Mouse (Mus musculus) erythroblast, embryonic 14.5 days (primary cell): ENCODE measurements at regions not wholly inside any gene's neighbourhood (a gene's known extent, or its start where the extent isn't known, plus 50 kb on each side); places are given as distances from the start of the nearest gene placed in this dataset.

Experiments
- H3K27me3 ChIP-seq: 2 replicates; pipeline ENCODE4 v1.6.1; 2012; ENCODE audit warnings: inconsistent platforms; ENCODE audit not compliant: control insufficient read depth
- H3K36me3 ChIP-seq: 2 replicates; pipeline ENCODE4 v1.6.1; 2012; ENCODE audit warnings: mild to moderate bottlenecking, inconsistent platforms; ENCODE audit not compliant: control insufficient read depth
- H3K4me1 ChIP-seq: 2 replicates; pipeline ENCODE4 v1.6.1; 2012; ENCODE audit warnings: inconsistent platforms; ENCODE audit not compliant: control insufficient read depth
- H3K4me3 ChIP-seq: replicated peaks from 2 replicates; pipeline ENCODE3; 2012; ENCODE audit warnings: moderate library complexity, mild to moderate bottlenecking, inconsistent platforms
- H3K9me3 ChIP-seq: 2 replicates; pipeline ENCODE4 v1.6.1; 2012; ENCODE audit warnings: low read length, inconsistent platforms, mixed read lengths; ENCODE audit not compliant: control insufficient read depth
- GATA1 ChIP-seq: IDR thresholded peaks from 2 replicates; pipeline ENCODE4 v1.6.1; 2012; ENCODE audit warnings: low read length, inconsistent platforms, mixed read lengths
- TAL1 ChIP-seq: IDR thresholded peaks from 3 replicates; pipeline ENCODE4 v1.6.1; 2012; ENCODE audit warnings: low read length, inconsistent platforms, mixed read lengths

- Histone ChIP-seq H3K4me1 (no peaks in the 10 kb centered on the region), H3K9me3 (no peaks in the 10 kb centered on the region), H3K4me3 (no peak overlapping the region), H3K27me3 (no peaks in the 10 kb centered on the region), H3K36me3 (no peaks in the 10 kb centered on the region)
- TF ChIP-seq GATA1 (no peak), TAL1 (no peak)
These were observed 412.0 kb downstream of the Btg1 start for GRCm38 (mm10) chr10:97028776-97029175.

- no peaks in the 10 kb centered on the region for H3K27me3 ChIP-seq
- no peaks in the 10 kb centered on the region for H3K4me1 ChIP-seq
- H3K4me3 ChIP-seq: no peak overlapping the region
- peaks cover 2% of the 10 kb centered on the region; the same call in 1 of the 2 replicates for H3K9me3 ChIP-seq
- no peaks in the 10 kb centered on the region for H3K36me3 ChIP-seq
- TF ChIP-seq GATA1 (no peak), TAL1 (no peak)
These were observed 414.2 kb downstream of the Btg1 start for GRCm38 (mm10) chr10:97030996-97031395.

GRCm38 (mm10) chr10:97035371-97035786, 418.6 kb downstream of the Btg1 start:
- no peaks in the 10 kb centered on the region for H3K36me3 ChIP-seq
- H3K4me1 ChIP-seq: no peaks in the 10 kb centered on the region
- TF ChIP-seq TAL1 (no peak), GATA1 (no peak)
- H3K9me3 ChIP-seq: peaks cover 2% of the 10 kb centered on the region; the same call in 1 of the 2 replicates
- no peak overlapping the region for H3K4me3 ChIP-seq
- H3K27me3 ChIP-seq: no peaks in the 10 kb centered on the region

- TF ChIP-seq TAL1 (no peak), GATA1 (no peak)
- H3K9me3 ChIP-seq: peaks cover 2% of the 10 kb centered on the region; the same call in 1 of the 2 replicates
- no peaks in the 10 kb centered on the region for H3K36me3 ChIP-seq
- no peaks in the 10 kb centered on the region for H3K27me3 ChIP-seq
- H3K4me3 ChIP-seq: no peak overlapping the region
- no peaks in the 10 kb centered on the region for H3K4me1 ChIP-seq
These were observed 421.2 kb downstream of the Btg1 start for GRCm38 (mm10) chr10:97038025-97038424.

- TF ChIP-seq GATA1: no peak
- no peaks in the 10 kb centered on the region for H3K27me3 ChIP-seq
- no peak overlapping the region for H3K4me3 ChIP-seq
- H3K4me1 ChIP-seq: no peaks in the 10 kb centered on the region
- H3K36me3 ChIP-seq: no peaks in the 10 kb centered on the region
- no peaks in the 10 kb centered on the region for H3K9me3 ChIP-seq
These were observed 430.8 kb downstream of the Btg1 start for GRCm38 (mm10) chr10:97047566-97047965.

GRCm38 (mm10) chr10:97047996-97048395, 431.2 kb downstream of the Btg1 start:
- no peaks in the 10 kb centered on the region for H3K9me3 ChIP-seq
- H3K36me3 ChIP-seq: no peaks in the 10 kb centered on the region
- no peak for TF ChIP-seq GATA1
- TF ChIP-seq TAL1: no peak
- no peak overlapping the region for H3K4me3 ChIP-seq
- H3K4me1 ChIP-seq: no peaks in the 10 kb centered on the region
- H3K27me3 ChIP-seq: no peaks in the 10 kb centered on the region

- TF ChIP-seq GATA1 (no peak), TAL1 (no peak)
- Histone ChIP-seq H3K36me3 (no peaks in the 10 kb centered on the region), H3K27me3 (no peaks in the 10 kb centered on the region), H3K9me3 (no peaks in the 10 kb centered on the region; the same call in 1 of the 2 replicates), H3K4me1 (no peaks in the 10 kb centered on the region), H3K4me3 (no peak overlapping the region)
These were observed 424.9 kb upstream of the Dcn start for GRCm38 (mm10) chr10:97054472-97054871.

- Histone ChIP-seq H3K27me3 (no peaks in the 10 kb centered on the region), H3K4me1 (no peaks in the 10 kb centered on the region), H3K9me3 (peaks cover 2% of the 10 kb centered on the region; the same call in 1 of the 2 replicates), H3K36me3 (no peaks in the 10 kb centered on the region), H3K4me3 (no peak overlapping the region)
- TF ChIP-seq TAL1 (no peak), GATA1 (no peak)
These were observed 417.4 kb upstream of the Dcn start for GRCm38 (mm10) chr10:97061961-97062360.

GRCm38 (mm10) chr10:97064546-97064945, 414.9 kb upstream of the Dcn start:
- Histone ChIP-seq H3K27me3 (no peaks in the 10 kb centered on the region), H3K36me3 (no peaks in the 10 kb centered on the region), H3K9me3 (peaks cover 2% of the 10 kb centered on the region; the same call in 1 of the 2 replicates), H3K4me1 (no peaks in the 10 kb centered on the region), H3K4me3 (no peak overlapping the region)
- TF ChIP-seq GATA1: no peak
- TF ChIP-seq TAL1: no peak

GRCm38 (mm10) chr10:97078022-97078473, 401.4 kb upstream of the Dcn start:
- TF ChIP-seq GATA1 (no peak), TAL1 (no peak)
- Histone ChIP-seq H3K4me3 (no peak overlapping the region), H3K9me3 (no peaks in the 10 kb centered on the region; the same call in 1 of the 2 replicates), H3K27me3 (no peaks in the 10 kb centered on the region), H3K36me3 (no peaks in the 10 kb centered on the region), H3K4me1 (no peaks in the 10 kb centered on the region)
